Mouse (Mus musculus): ENCODE measurements around the gene Heca.
"Not testable (repeated sequence)": the region's sequence is repeated elsewhere in the genome, so short reads cannot be mapped to it uniquely, and the experiment has no call there.

Gene Heca

GRCm38 (mm10) chr10:17880724-17881123 is 67.1 kb downstream of the Heca start:
- DNase-seq (ENCODE audit: low spot score in 2 of 2) = no peak

GRCm38 (mm10) chr10:17880038-17880437 is 67.8 kb downstream of the Heca start:
- no peak for DNase-seq (ENCODE audit: low spot score in 2 of 2)

- no peak for DNase-seq (ENCODE audit: low spot score in 2 of 2)
Observed at GRCm38 (mm10) chr10:17878002-17878919, 69.6 kb downstream of the Heca start.

- peak; percentile 31 to 52 for DNase-seq (ENCODE audit: low spot score in 2 of 2)
Observed at GRCm38 (mm10) chr10:17869822-17870662, 77.8 kb downstream of the Heca start.

- DNase-seq (ENCODE audit: low spot score in 2 of 2) = no peak
Observed at GRCm38 (mm10) chr10:17860701-17861480, 87.0 kb downstream of the Heca start.

- no peak for DNase-seq (ENCODE audit: low spot score in 2 of 2)
Observed at GRCm38 (mm10) chr10:17857647-17858261, 90.1 kb downstream of the Heca start.

- DNase-seq (ENCODE audit: low spot score in 2 of 2) = no peak
Observed at GRCm38 (mm10) chr10:17844781-17845537, 102.9 kb downstream of the Heca start.

GRCm38 (mm10) chr10:17842030-17842429 is 105.8 kb downstream of the Heca start:
- DNase-seq (ENCODE audit: low spot score in 2 of 2) = no peak

- no peak for DNase-seq (ENCODE audit: low spot score in 2 of 2)
Observed at GRCm38 (mm10) chr10:17836275-17836674, 111.6 kb downstream of the Heca start.

GRCm38 (mm10) chr10:17835031-17835430 is 112.8 kb downstream of the Heca start:
- DNase-seq (ENCODE audit: low spot score in 2 of 2) = no peak

GRCm38 (mm10) chr10:17831041-17831440 is 116.8 kb downstream of the Heca start:
- DNase-seq (ENCODE audit: low spot score in 2 of 2) = no peak

- no peak for DNase-seq (ENCODE audit: low spot score in 2 of 2)
Observed at GRCm38 (mm10) chr10:17829205-17829604, 118.7 kb downstream of the Heca start.

GRCm38 (mm10) chr10:17827391-17827790 is 120.5 kb downstream of the Heca start:
- DNase-seq (ENCODE audit: low spot score in 2 of 2) = no peak

- not testable (repeated sequence) for DNase-seq (ENCODE audit: low spot score in 2 of 2)
Observed at GRCm38 (mm10) chr10:17820422-17820821, 127.4 kb downstream of the Heca start.

All from frontal cortex, postnatal 25 days (tissue).